Mouse (Mus musculus): ENCODE results near the gene Gm43720.

Gm43720 gene

DNA sequence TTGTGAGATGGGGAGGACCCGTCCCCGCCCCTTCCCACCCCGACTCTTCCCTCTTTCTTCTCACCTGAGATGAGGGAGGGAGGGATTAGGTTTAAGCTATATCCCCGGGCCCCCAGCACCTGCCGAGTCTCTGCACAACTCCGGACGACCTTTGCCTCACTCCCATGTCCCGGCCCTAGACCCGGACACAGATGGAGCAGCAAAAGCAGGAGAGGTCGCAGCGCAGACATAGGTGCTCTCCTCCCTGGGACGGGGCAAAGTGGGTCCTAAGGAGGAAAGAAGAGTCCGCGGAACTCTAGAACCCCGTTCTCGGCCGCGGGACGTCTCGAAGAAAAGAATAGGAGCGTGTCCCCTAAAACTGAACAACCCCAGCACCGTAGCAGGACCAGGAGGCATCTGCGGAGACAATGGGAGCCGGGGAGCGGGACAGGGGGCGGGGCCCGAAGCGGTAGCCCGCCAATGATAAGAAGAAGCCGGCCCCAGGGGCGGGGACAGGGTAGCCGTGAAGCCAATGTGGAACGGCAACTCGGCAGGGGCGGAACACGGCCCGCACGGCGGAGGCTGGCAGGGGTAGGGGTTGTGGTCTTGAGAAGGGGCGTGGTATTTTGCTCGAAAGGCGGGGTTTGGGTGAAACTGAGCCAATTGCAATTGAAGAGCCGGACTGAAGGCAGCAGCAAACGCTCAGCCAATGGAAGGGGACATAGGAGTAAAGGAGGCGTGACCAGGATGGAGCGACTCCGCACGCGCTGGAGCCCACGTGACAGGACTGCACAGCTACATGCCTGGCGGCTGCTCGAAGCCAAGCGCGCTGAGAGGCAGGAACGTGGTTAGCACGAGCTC lies at the start of gene Gm43720, which contains the start of the genes Gpc2 and Stag3:
Gm43720 (minus strand) TSS at position 374 of the 840 bp plus-strand sequence.
Gpc2 (minus strand) TSS at position 421 of the 840 bp plus-strand sequence.
Stag3 (plus strand) TSS at position 656 of the 840 bp plus-strand sequence.
- no peak for TF ChIP-seq NANOG (IDR thresholded peaks at IDR 0.05; ENCODE audit: borderline replicate concordance, low read length)
- no peak for TF ChIP-seq CTCF (conservative IDR thresholded peaks at IDR 0.05; ENCODE audit: low read length)
- no peak for TF ChIP-seq POU5F1 (IDR thresholded peaks at IDR 0.05; ENCODE audit: borderline replicate concordance, low read length)
- Histone ChIP-seq H3K4me3 (replicated peaks; ENCODE audit: low read length) (peak within 1 kb of the TSS; percentile 88), H3K4me1 (replicated peaks; ENCODE audit: low read depth, low read length) (peaks cover 53% of the 10 kb centered on the region), H3K27me3 (ENCODE audit: insufficient read depth, low read length) (peaks cover 37% of the 10 kb centered on the region), H3K9me3 (ENCODE audit: low read length) (no peaks in the 10 kb centered on the region), H3K36me3 (ENCODE audit: insufficient read depth, low read length) (peaks cover 60% of the 10 kb centered on the region)

DNA sequence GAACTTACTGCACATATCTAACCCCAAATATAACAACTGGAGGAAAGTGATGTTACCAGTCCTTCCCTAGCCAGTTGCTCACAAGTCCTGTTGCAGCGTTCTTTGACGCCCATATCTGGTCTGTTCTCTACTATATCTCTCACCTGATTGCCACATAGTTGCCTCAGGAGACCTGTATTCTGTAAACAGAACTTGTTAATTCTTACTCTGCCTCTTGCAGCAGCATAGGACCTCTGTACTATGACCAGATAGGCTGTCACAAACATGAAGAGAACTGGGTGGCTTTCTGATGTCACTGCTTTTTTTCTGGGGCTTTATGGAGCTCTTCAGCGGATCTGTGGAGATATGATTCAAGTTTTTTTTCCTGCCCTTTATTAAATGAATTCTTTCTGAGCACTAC lies 33.0 kb upstream of the Gm43720 start:
- TF ChIP-seq POU5F1 (IDR thresholded peaks at IDR 0.05; ENCODE audit: borderline replicate concordance, low read length): no peak
- no peak for TF ChIP-seq CTCF (conservative IDR thresholded peaks at IDR 0.05; ENCODE audit: low read length)
- no peak for TF ChIP-seq NANOG (IDR thresholded peaks at IDR 0.05; ENCODE audit: borderline replicate concordance, low read length)
- Histone ChIP-seq H3K4me3 (replicated peaks; ENCODE audit: low read length) (no peak overlapping the region), H3K27me3 (ENCODE audit: insufficient read depth, low read length) (no peaks in the 10 kb centered on the region)

DNA sequence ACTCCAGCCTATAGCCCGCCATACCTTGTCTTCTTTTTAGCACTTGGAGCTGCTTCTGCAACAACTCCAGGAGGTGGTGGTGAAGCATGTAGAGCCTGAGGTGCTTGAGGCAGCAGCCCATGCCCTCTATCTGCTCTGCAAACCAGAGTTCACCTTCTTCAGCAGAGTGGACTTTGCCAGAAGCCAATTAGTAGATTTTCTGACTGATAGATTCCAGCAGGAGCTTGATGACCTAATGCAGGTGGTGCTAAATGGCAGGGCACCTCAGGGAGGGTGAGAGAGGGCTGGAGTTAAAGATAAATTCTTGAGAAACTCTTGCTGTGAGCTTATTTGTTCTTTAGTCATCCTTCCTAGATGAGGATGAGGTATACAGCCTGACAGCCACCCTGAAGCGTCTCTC lies 19.9 kb upstream of the Gm43720 start:
- Histone ChIP-seq H3K4me3 (replicated peaks; ENCODE audit: low read length) (no peak overlapping the region), H3K36me3 (ENCODE audit: insufficient read depth, low read length) (peaks cover 96% of the 10 kb centered on the region), H3K4me1 (replicated peaks; ENCODE audit: low read depth, low read length) (no peaks in the 10 kb centered on the region), H3K27me3 (ENCODE audit: insufficient read depth, low read length) (no peaks in the 10 kb centered on the region), H3K9me3 (ENCODE audit: low read length) (no peaks in the 10 kb centered on the region)
- TF ChIP-seq CTCF (conservative IDR thresholded peaks at IDR 0.05; ENCODE audit: low read length): no peak
- TF ChIP-seq NANOG (IDR thresholded peaks at IDR 0.05; ENCODE audit: borderline replicate concordance, low read length): no peak
- no peak for TF ChIP-seq POU5F1 (IDR thresholded peaks at IDR 0.05; ENCODE audit: borderline replicate concordance, low read length)

More for the DNA sequence above, 33.0 kb upstream of the Gm43720 start:
- Histone ChIP-seq H3K4me1 (replicated peaks; ENCODE audit: low read depth, low read length) (no peaks in the 10 kb centered on the region), H3K36me3 (ENCODE audit: insufficient read depth, low read length) (peaks cover 80% of the 10 kb centered on the region), H3K9me3 (ENCODE audit: low read length) (peaks cover 2% of the 10 kb centered on the region)

DNA sequence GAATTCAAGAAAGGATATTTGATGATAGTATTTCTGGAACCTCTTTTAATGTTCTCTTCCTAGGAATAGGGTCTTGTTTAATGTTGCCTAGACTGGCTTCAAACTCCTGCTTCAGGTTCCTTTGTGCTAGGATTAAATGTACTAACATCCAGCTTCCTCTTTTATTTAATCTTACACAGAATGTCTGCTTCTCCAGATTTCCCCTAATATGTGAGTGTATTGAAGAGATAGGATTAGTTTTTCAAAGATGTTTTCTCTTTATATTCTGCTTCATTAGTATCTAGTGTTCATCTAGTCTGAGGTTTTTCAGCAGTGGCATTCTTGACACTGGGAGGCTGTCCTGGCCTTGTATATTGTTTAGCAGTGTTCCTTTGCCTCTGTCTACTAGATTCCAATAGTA lies 14.4 kb upstream of the Gm43720 start:
- Histone ChIP-seq H3K4me1 (replicated peaks; ENCODE audit: low read depth, low read length) (no peaks in the 10 kb centered on the region), H3K27me3 (ENCODE audit: insufficient read depth, low read length) (no peaks in the 10 kb centered on the region), H3K9me3 (ENCODE audit: low read length) (no peaks in the 10 kb centered on the region), H3K4me3 (replicated peaks; ENCODE audit: low read length) (no peak overlapping the region), H3K36me3 (ENCODE audit: insufficient read depth, low read length) (peaks cover 92% of the 10 kb centered on the region)
- TF ChIP-seq NANOG (IDR thresholded peaks at IDR 0.05; ENCODE audit: borderline replicate concordance, low read length) (no peak), POU5F1 (IDR thresholded peaks at IDR 0.05; ENCODE audit: borderline replicate concordance, low read length) (no peak), CTCF (conservative IDR thresholded peaks at IDR 0.05; ENCODE audit: low read length) (no peak)

DNA sequence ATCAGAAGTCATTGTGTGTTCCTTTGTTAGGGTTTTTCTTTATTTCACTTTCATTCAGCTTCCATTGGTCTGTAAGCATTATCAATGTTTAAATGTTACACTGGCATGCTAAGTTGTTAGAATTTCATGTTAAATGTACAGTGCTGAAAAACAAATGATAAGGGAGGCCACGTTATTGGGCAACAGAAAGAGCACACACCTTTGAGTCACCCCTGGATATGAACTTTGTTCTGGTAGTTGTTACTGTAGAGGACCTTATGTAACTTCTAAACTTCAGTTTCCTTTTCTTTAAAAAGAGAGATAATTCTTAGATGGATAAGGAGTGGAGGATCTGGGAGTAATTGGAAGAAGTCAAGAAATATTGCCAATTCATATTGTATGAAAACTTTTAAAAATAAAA lies 11.9 kb upstream of the Gm43720 start:
- Histone ChIP-seq H3K4me1 (replicated peaks; ENCODE audit: low read depth, low read length) (peaks cover 5% of the 10 kb centered on the region), H3K27me3 (ENCODE audit: insufficient read depth, low read length) (no peaks in the 10 kb centered on the region), H3K9me3 (ENCODE audit: low read length) (no peaks in the 10 kb centered on the region), H3K36me3 (ENCODE audit: insufficient read depth, low read length) (peaks cover 90% of the 10 kb centered on the region), H3K4me3 (replicated peaks; ENCODE audit: low read length) (no peak overlapping the region)
- no peak for TF ChIP-seq NANOG (IDR thresholded peaks at IDR 0.05; ENCODE audit: borderline replicate concordance, low read length)
- no peak for TF ChIP-seq POU5F1 (IDR thresholded peaks at IDR 0.05; ENCODE audit: borderline replicate concordance, low read length)
- no peak for TF ChIP-seq CTCF (conservative IDR thresholded peaks at IDR 0.05; ENCODE audit: low read length)

DNA sequence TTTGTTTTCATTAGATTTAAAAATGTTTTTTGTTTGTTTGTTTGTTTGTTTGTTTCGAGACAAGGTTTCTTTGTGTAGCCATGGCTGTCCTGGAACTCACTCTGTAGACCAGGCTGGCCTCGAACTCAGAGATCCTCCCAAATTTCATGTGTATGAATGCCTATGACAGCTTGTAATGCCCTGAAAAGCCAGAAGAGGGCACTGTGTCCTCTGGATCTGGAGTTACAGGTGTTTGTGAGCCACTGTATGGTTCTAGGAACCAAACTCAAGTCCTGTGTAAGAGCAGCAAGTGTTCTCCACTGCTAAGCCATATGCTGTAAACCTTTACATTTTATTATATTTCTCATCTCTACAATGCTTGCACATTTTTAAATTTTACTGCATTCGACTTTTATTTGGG lies 8.1 kb upstream of the Gm43720 start:
- peaks cover 5% of the 10 kb centered on the region for H3K4me1 ChIP-seq (replicated peaks; ENCODE audit: low read depth, low read length)
- peaks cover 88% of the 10 kb centered on the region for H3K36me3 ChIP-seq (ENCODE audit: insufficient read depth, low read length)
- no peak overlapping the region for H3K4me3 ChIP-seq (replicated peaks; ENCODE audit: low read length)
- peak; percentile 70 for TF ChIP-seq CTCF (conservative IDR thresholded peaks at IDR 0.05; ENCODE audit: low read length)
- TF ChIP-seq NANOG (IDR thresholded peaks at IDR 0.05; ENCODE audit: borderline replicate concordance, low read length): no peak
- no peak for TF ChIP-seq POU5F1 (IDR thresholded peaks at IDR 0.05; ENCODE audit: borderline replicate concordance, low read length)
- no peaks in the 10 kb centered on the region for H3K9me3 ChIP-seq (ENCODE audit: low read length)
- H3K27me3 ChIP-seq (ENCODE audit: insufficient read depth, low read length): no peaks in the 10 kb centered on the region

DNA sequence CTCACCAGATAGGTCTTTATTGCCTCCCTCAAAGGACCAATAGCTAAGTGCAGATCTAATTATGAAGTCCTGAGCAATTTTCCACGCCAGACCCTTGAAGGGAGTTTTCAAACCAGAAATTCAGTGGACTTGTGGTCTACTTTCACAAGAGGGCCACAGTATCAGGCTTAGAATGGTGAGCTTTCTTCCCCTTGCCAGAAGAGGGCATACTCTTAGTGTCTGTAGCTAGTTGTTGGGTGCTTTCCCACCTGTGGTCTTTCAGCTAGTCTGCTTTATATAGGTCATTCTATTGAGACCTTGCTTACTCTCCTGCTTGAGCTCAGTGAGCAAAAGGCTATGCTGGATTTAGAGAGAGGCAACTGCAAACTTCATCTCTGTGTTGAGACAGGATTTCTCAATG lies 3.8 kb upstream of the Gm43720 start:
- H3K36me3 ChIP-seq (ENCODE audit: insufficient read depth, low read length): peaks cover 64% of the 10 kb centered on the region
- H3K4me3 ChIP-seq (replicated peaks; ENCODE audit: low read length): no peak overlapping the region
- H3K9me3 ChIP-seq (ENCODE audit: low read length): no peaks in the 10 kb centered on the region
- H3K4me1 ChIP-seq (replicated peaks; ENCODE audit: low read depth, low read length): peaks cover 29% of the 10 kb centered on the region
- peak; percentile 15; the same call in 1 of the 2 replicates for TF ChIP-seq CTCF (conservative IDR thresholded peaks at IDR 0.05; ENCODE audit: low read length)
- no peak for TF ChIP-seq NANOG (IDR thresholded peaks at IDR 0.05; ENCODE audit: borderline replicate concordance, low read length)
- H3K27me3 ChIP-seq (ENCODE audit: insufficient read depth, low read length): peaks cover 8% of the 10 kb centered on the region

DNA sequence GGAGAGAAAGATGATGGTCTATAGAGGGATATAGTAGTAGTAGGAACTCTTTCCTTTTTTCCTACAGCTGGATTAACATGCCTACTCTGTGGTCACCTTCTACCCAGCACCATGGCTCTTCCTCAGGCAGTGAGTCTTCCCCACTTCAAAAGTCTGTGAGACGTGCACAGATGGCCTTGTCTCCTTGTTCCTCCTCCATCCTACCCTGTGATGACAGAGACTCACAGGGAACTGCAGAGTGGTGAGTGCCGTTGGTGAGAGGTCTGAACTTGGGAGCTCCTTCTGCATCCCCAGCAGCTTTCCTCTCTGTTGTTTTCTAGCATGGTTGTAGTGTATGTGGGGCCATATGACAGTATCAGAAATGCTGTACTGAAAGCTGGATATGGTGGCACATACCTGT lies 2.0 kb upstream of the Gm43720 start:
- H3K36me3 ChIP-seq (ENCODE audit: insufficient read depth, low read length): peaks cover 66% of the 10 kb centered on the region
- TF ChIP-seq NANOG (IDR thresholded peaks at IDR 0.05; ENCODE audit: borderline replicate concordance, low read length): no peak
- TF ChIP-seq CTCF (conservative IDR thresholded peaks at IDR 0.05; ENCODE audit: low read length): no peak
- TF ChIP-seq POU5F1 (IDR thresholded peaks at IDR 0.05; ENCODE audit: borderline replicate concordance, low read length): no peak
- peaks cover 33% of the 10 kb centered on the region for H3K4me1 ChIP-seq (replicated peaks; ENCODE audit: low read depth, low read length)
- H3K27me3 ChIP-seq (ENCODE audit: insufficient read depth, low read length): peaks cover 18% of the 10 kb centered on the region
- peak overlapping the region; percentile 88 for H3K4me3 ChIP-seq (replicated peaks; ENCODE audit: low read length)
- no peaks in the 10 kb centered on the region for H3K9me3 ChIP-seq (ENCODE audit: low read length)

Measured in E14TG2a.4 (cell line).